Mouse (Mus musculus): ENCODE measurements around the gene 9930022D16Rik. TPM values are rescaled to one million over a fixed set of nuclear protein-coding genes. Genes with fewer than 3 reads are reported as not detected.

9930022D16Rik gene
- polyA plus RNA-seq, 1 experiment = not detected

GRCm38 (mm10) chr11:109468133-109468532 is 54.4 kb downstream of the 9930022D16Rik start:
- no peak for TF ChIP-seq GATA1 (IDR thresholded peaks at IDR 0.05; ENCODE audit: low read length)

Other genes starting within 250 kb of the 9930022D16Rik start
- not detected in 2 replicates for gene Rgs9, start 115.8 kb upstream of the 9930022D16Rik start, polyA plus RNA-seq (2012)
- gene Gna13, start 51.1 kb upstream of the 9930022D16Rik start, polyA plus RNA-seq (2012) = 45.7 and 52.4 TPM in 2 replicates
- gene Amz2, start 12.0 kb downstream of the 9930022D16Rik start, polyA plus RNA-seq (2012) = 7.9 and 9.0 TPM in 2 replicates
- gene Arsg, start 59.5 kb downstream of the 9930022D16Rik start, polyA plus RNA-seq (2012) = 0.45 and 0.98 TPM in 2 replicates
- 23.7 and 25.4 TPM in 2 replicates for gene Slc16a6, start 59.7 kb downstream of the 9930022D16Rik start, polyA plus RNA-seq (2012)
- gene Wipi1, start 198.1 kb downstream of the 9930022D16Rik start, polyA plus RNA-seq (2012) = 17.6 and 23.0 TPM in 2 replicates
- gene Prkar1a, start 235.5 kb downstream of the 9930022D16Rik start, polyA plus RNA-seq (2012) = 89.2 and 91.3 TPM in 2 replicates